Mouse (Mus musculus) myocyte (in vitro differentiated cells): ENCODE results near the gene Nars2.

Experiments
- CEBPB ChIP-seq: IDR thresholded peaks from 2 replicates; pipeline ENCODE4 v1.6.1; 2011; ENCODE audit warnings: mild to moderate bottlenecking, moderate library complexity; ENCODE audit not compliant: poor library complexity, insufficient read depth, severe bottlenecking
- E2F4 ChIP-seq: IDR thresholded peaks from one replicate; pipeline ENCODE4 v1.6.1; 2011; ENCODE audit warnings: mild to moderate bottlenecking, control low read depth, moderate library complexity; ENCODE audit not compliant: insufficient read depth
- MAX ChIP-seq: IDR thresholded peaks from one replicate; pipeline ENCODE4 v1.6.1; 2011; ENCODE audit warnings: low read depth, mild to moderate bottlenecking, control low read depth
- MYOD1 ChIP-seq, 3 experiments: IDR thresholded peaks; one replicate each; pipeline ENCODE4 v1.6.1; 2011; ENCODE audit warnings: control low read depth in 2 of 3, low read depth in 2 of 3, mild to moderate bottlenecking in 2 of 3, moderate library complexity in 1 of 3; ENCODE audit not compliant: insufficient read length in 2 of 3, control insufficient read depth in 1 of 3
- MYOG ChIP-seq, 3 experiments: IDR thresholded peaks; one replicate each; pipeline ENCODE4 v1.6.1; 2011; ENCODE audit warnings: control low read depth in 2 of 3, low read depth in 2 of 3, mild to moderate bottlenecking in 2 of 3; ENCODE audit not compliant: insufficient read length in 2 of 3, control insufficient read depth in 1 of 3, insufficient read depth in 1 of 3
- POLR2A ChIP-seq: IDR thresholded peaks from one replicate; pipeline ENCODE4 v1.6.1; 2011; ENCODE audit warnings: low read depth, mild to moderate bottlenecking, control low read depth, moderate library complexity; ENCODE audit not compliant: insufficient read length
- POLR2AphosphoS2 ChIP-seq: IDR thresholded peaks from one replicate; pipeline ENCODE4 v1.6.1; 2011; ENCODE audit warnings: low read depth, control low read depth; ENCODE audit not compliant: insufficient read length
- REST ChIP-seq: IDR thresholded peaks from one replicate; pipeline ENCODE4 v1.6.1; 2011; ENCODE audit warnings: mild to moderate bottlenecking, control low read depth, moderate library complexity; ENCODE audit not compliant: insufficient read depth, insufficient read length
- SRF ChIP-seq: IDR thresholded peaks from one replicate; pipeline ENCODE4 v1.6.1; 2011; ENCODE audit warnings: low read depth; ENCODE audit not compliant: control insufficient read depth, insufficient read length
- TCF12 ChIP-seq: IDR thresholded peaks from one replicate; pipeline ENCODE4 v1.6.1; 2011; ENCODE audit warnings: mild to moderate bottlenecking, control low read depth; ENCODE audit not compliant: poor library complexity, insufficient read depth, severe bottlenecking
- TCF3 ChIP-seq: IDR thresholded peaks from one replicate; pipeline ENCODE4 v1.6.1; 2011; ENCODE audit warnings: low read depth, control low read depth; ENCODE audit not compliant: insufficient read length
- USF1 ChIP-seq: IDR thresholded peaks from one replicate; pipeline ENCODE4 v1.6.1; 2011; ENCODE audit warnings: low read depth, mild to moderate bottlenecking, control low read depth, moderate library complexity

GRCm38 (mm10) chr7:96904442-96904841 is 46.9 kb upstream of the Nars2 start:
- TF ChIP-seq TCF12 (no peak), MYOG (IDR thresholded peaks at IDR 0.05; ENCODE audit: control insufficient read depth in 1 of 3, insufficient read depth in 1 of 3, insufficient read length in 2 of 3, low read depth in 2 of 3) (no peak), REST (no peak), MYOD1 (IDR thresholded peaks at IDR 0.05; ENCODE audit: control insufficient read depth in 1 of 3, insufficient read length in 2 of 3, low read depth in 2 of 3) (no peak), POLR2A (no peak), E2F4 (no peak), CEBPB (no peak), USF1 (no peak), MAX (no peak), POLR2AphosphoS2 (no peak), TCF3 (no peak), SRF (no peak)
